Mouse (Mus musculus) testis, adult 2 months (tissue): Measurements from ENCODE around the gene Fbxw21.

Experiments used
- CTCF ChIP-seq: fragments of 200-500 bp; IDR thresholded peaks from 2 replicates; pipeline ENCODE4 v1.5.1; 2012; ENCODE audit warnings: low read depth, mild to moderate bottlenecking, inconsistent platforms, low read length, moderate library complexity; ENCODE audit not compliant: control insufficient read depth, insufficient read depth, insufficient replicate concordance
- POLR2A ChIP-seq: fragments of 200-500 bp; IDR thresholded peaks from 2 replicates; pipeline ENCODE4 v1.6.1; 2012; ENCODE audit warnings: low read depth, mild to moderate bottlenecking, inconsistent platforms, low read length, moderate library complexity; ENCODE audit not compliant: control insufficient read depth

- TF ChIP-seq CTCF (no peak), POLR2A (no peak)
Measured at GRCm38 (mm10) chr9:109103250-109103649, 58.6 kb downstream of the Fbxw21 start.
